Mouse (Mus musculus) mature B cell (primary cell): ENCODE data around the gene Nrxn3.

Experiments used
- in situ Hi-C: fragments of 300-500 bp; cut with MboI; formaldehyde crosslinking; loops from 2 replicates; pipeline ENCODE4 v1.14.3; 2019

The Nrxn3 gene

DNA sequence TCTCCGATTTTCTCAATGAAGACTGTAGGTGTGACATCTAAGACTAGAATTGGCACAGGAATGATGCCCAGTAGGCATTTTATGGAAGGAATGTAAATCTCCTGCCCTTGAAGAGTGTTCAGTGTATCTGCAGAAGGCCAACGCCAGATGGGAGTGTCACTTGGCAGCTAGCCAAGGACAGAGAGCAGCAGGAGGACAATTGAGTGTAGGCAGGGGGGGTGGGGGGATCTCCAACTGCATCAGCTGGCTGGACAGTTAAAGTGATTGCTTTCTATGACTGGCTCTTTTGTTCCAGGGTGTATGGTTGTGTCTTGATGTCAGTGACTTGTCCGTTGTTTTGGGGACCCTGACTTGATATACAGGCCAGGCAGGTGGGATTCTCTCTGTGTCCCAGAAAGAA lies 326.6 kb downstream of the Nrxn3 start:
- in situ Hi-C loops, result no loop called here

DNA sequence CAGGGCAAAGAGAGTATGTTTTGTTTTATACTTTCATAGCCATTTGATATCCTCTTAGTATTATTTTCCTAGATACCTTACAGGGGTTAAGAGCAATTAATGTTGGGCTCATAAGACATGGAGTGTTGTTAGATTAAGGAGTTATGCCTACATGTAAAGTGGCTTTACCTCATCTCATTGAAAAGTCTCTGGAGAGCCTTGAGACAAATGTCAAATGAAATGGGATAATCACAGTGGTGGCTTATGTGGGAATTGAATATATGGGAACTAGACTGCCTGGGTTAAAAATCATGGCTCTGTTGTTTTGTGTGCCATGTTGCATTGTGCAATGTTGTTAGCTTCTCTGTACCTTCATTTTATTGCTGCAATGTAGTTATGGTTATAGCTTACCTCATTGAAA lies 327.0 kb downstream of the Nrxn3 start:
- in situ Hi-C loops, result no loop called here

DNA sequence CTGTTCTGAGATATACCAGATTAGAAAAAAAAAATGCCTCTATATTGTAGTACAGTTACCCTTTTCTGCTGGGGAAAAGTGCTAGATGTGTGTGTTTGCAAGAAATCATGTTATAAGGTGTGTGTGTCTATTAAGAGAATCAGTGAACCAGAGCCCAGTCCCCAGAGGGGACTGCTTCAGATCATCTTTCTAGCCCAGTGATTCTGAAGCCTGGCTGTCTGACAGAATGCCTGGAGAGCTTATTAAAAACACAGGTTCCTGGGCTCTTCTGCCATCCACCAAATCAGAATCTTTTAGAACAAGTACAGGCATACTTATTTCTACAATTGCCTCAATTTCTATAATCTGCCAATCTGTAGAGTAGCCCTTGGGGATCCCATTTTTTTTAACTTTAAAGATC lies 349.8 kb downstream of the Nrxn3 start:
- in situ Hi-C loops, result no loop called here

DNA sequence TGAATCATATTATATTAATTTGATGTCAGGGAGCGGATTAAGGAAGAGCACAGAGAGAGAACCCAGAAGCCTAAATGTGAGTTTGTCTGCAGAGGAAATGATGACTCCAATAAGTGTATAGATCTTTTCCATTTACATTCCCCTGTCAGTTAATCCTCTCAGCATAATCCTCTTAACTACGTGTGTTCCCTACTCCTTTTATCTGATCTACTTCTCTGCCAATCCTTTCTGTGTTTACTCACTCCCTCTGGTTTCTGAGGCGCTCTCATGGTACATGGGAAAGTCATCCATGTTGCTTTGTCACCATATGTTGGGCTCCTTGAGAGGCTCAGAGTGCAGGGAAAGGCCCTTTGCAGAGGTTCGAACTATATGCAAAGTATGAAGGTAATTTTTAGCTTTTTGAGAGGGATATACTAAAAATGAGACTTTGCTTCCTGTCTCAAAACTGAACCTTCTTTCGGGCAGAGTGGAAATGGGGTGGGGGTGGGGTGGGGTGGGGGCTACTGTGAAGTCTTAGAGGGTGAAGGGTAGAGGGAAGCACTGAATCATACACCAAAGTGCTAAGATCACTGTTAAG lies 350.6 kb downstream of the Nrxn3 start:
- in situ Hi-C loops, result no loop called here

DNA sequence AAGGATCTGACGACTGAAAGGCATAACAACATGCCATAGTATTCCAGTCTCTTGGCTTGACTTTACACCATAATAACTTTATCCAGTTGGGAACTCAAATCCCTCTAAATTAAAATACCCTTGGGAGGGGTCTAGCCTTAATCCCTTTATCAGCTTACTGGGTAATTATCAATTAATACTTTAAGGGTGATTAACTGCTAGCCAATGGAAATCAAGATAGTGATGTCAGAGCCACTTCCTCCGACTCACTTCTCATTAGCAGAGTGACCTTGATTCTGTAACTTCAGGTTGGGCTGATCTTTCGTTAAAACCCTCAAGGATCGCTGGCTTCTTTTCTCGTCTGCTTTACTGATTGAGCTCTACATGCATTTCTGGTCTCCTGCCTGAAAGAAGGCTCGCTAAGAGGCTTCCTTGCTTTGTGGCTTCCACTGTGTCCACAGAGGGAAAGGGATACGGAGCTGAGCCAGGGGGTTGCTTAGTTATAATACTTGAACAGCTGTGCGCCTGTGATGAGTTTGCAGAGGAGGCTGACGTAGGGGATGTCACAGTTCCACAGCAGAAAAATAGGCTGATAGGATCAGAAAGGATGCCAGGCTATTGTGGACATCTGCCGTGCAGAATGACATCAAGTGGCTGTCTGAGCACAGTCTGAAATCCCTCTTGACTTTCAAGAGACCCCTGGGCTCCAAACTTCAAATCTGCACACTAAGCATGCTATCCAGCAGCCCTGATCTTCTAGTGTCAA lies 352.0 kb downstream of the Nrxn3 start:
- in situ Hi-C loops, result no loop called here

DNA sequence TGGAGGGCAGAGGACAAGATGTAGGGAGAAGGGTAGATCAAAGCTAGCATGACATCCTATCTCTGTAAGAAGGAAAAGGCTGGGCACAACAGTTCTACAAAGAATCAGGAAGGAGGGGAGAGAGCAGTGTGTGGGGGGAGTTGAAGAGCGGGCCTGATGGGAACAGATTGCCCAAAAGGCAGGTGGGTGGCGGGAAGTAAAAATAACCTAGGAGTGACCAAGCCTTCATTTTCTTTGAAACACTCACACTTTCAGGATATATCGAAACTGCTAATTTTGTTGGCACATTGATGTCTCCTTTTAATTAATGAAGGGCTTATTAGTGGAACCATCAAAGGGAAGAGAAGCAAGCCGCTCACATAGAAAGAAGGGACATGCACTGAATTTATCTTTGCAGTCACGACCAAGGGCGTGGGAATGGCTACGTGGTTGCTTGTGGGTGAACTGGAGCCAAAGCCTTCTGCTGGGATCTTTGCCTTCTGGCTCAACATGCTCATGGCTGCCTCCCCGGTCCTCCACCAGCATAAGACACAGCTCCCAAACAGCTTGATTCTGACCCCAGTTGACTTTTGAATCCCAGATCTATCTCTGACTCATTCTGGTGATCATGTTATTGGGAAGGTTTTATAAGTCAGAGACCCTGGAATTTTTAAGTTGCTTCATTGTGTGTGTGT lies 371.3 kb downstream of the Nrxn3 start:
- in situ Hi-C loops, result no loop called here

DNA sequence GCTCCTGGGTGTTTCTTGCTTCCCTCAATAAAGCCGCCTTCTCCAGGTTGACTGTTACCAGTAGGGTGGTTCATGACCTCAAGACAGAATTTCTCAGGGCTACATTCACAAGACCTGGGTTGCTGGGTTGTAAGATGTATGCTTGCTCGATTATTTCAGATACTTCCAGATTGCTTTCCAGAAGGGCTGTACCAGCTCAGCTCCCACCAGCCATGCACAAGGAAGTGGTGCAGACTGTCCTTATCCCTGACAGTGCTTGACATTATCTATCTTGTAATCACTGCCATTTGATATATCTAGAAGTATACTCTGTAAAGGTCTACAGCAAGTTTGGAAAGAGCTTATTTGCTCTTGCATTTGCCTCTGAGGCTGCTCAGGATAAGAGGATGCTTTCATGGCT lies 374.9 kb downstream of the Nrxn3 start:
- in situ Hi-C loops, result no loop called here

DNA sequence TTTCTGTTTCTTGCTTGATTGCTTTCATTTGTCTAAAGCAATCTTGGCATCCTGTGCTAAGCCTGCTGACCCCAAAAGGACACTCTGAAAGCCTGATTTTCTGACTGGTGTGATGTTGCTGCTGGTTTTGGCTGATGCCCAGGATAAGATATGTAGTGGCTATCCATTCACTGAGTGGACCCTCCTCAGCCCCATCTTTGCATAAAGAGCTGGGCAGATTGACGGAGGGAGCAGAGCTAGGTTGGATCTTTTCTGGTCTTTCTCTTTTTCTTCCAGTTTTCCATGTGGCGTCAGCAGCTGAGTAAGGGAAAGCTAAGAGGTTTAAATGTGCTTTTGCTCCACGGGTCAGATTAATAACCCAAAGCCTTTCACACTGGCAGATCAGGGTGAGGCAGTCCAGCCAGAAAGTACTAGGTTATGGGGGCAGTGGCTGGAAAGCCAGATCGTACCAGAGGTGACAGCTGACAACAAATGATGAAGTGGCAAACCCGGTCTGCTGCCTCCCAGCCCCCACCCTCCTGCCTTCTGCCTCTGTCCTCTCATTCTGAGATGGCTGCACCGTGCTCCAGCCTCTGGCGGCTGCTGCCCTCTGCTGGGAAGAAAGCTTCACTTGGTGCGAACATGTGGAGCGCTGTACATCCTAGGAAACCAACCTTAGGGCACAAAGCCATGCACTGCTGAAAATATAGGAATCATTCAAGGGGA lies 383.5 kb downstream of the Nrxn3 start:
- in situ Hi-C loops, result no loop called here

DNA sequence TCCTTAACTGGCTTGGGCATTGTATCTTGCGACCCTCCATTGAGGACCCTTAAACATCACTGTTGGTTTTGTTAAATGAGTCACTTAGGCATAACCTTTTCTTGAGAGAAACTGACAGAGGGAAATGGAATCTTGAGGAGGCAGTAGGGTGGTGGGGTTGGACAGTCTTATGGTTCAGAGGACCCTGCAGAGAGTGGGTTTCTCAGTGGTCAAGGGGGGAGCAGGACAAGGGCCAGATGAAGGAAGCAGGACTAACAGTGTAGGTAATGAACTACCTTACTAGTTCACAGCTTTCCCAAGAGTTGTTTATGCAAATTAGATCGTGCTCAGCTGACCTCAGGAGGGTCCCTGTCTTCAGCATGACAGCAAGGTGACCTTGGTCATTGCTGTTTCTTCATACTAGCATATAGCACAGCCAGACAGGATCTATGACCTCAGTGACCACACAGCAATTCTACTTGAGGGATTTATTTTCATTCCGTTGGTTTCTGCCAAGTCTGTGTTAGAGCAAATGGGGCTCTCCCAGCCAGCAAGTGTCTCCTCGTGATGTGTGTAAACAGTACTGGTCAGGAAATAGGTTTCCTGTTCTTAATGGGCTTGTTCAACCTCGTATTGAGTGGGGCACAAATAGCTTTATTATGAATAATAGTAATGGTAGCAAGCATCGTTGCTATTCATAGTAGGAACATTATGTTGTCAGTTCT lies 384.4 kb downstream of the Nrxn3 start:
- in situ Hi-C loops, result no loop called here

DNA sequence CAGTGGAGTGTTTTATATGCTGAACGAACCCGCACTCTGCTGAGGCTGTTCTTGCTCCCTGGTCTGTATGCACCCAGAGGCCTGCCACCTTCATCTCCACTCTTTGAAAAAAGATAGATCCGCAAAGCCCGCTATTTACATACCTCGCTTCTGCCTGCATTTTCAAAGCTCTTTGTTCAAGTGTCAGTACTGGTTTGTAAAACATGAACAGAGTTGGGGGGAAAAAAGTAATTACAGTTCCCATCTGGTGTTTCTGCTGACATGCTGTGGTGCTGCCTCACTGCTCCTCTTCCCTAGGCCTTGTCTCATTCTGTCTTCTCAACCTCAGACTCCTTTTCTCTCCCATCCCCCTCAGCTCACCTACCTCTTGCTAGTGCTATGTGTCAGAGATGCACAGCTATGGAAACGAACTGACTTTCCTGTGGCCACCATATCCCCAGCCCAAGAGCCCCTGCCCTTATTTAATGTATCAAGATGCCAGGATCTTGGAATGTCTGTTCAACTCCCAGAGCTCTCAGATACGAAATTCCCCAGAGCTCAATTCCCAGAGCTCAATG lies 387.2 kb downstream of the Nrxn3 start:
- in situ Hi-C loops, result no loop called here

DNA sequence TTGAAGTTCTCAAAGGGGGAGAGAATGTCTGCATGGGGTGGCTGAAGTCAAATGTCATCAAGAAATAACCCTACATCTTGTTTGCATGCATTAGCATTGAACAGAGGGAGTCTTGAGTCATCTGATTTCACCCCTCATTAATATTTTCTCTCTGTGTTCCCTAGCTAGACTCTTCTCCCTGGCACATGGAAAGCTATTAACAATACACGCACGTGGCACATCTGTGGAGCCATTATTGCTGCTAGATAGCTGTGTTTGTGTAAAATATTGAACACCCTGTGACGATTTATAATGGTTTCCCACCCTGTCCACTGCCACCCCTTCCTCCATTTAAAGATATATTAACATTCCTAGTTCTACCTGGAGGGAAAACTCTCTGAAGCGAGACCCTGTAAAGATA lies 405.9 kb downstream of the Nrxn3 start:
- in situ Hi-C loops, result no loop called here

DNA sequence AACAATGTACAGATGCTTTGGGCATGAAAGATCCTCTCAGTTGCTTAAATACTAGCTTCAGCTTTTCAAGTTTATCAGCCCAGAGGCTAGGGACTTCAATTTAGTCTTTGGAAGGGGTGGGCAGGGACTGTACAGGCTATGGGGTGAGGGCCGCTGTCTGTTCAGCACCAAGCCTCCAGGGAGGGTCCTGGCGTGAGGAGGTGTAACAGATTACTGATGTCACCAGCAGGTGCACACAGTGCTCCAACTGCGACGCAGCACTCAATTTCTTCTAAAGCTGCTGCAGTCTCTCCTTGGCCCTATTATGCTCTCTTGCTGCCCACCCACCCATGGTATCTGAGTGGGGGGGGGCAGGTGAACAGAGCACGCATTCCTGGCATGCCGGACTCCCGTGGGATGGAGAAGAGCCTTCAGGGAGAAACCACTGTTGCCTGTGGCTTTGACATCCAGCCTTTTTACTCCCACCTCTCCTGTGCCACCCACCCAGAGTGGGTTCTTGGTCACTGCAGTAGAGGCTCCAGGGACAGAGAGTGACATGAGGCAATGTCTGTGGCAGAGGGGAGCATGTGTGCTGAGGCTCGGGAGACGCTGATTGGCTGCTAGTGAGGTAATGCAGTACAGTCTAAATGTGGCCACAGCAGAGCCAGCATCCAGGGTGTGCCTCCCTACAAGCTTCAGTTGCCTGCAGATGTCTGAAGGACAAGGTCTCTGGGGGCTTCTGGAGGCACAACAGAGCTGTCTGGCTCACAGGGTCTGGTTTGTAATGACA lies 406.6 kb downstream of the Nrxn3 start:
- in situ Hi-C loops, result no loop called here

DNA sequence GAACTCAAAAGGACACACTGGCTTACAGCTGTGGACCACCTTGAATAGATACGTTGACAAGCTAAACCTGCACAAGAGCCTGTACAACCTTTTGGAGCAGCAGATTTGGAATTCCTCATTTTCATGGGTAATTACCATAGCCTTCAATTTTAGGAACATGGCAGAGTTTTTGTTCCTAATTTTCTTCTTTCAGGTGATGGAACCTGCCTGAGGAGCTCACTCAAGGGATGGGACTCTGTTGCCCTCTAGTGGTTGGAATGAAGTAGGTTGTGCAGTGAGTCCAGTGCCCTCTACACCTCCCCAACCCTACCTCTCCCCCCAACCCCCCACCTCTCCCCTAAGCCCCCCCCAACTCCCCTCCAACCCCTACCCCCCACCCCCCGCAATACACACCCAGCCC lies 411.7 kb downstream of the Nrxn3 start:
- in situ Hi-C loops, result no loop called here

DNA sequence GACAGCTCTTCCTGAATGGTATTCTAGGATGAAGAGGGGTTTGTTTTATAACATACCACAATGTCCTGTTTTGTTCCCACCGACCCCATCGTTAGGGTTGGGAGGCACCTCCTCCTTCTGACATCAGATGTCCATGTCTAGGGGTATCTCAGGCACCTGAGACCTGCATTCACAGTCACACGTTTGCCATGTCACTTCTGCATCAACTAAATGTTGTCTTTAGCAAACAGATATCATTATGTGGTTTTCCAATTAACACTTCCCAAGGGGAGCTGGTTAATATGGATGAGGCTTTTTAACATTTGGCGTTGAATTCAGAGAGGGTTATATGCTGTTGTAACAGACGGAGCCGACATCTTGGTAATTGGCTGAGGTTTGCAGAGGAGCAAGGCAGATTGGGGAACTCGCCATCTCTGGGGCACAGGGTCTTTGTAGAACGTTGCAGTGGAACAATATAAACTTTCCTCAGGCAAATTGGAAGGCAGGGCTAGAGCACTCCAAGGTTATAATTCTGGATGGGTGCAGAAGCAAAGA lies 412.2 kb downstream of the Nrxn3 start:
- in situ Hi-C loops, result no loop called here

DNA sequence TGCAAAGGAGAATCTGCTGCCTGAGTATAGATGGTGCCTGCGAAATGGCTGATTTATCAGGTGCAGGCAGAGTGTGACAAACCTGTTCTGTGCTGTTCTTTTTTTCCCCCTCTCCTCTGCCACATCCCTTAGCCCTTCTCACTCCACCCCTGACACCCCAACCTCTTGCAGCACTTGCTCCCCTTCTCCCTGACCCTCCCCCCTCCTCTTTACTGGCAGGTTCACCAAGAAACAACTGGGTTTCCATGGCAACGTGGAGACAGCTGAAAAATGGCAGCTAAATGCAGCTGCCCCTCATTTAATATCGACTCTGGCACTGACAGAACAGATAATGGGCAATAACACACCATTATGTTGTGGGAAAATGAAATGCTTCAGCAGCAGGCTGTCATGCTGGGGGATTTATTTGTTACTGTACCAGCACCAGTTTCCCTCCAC lies 426.3 kb downstream of the Nrxn3 start:
- in situ Hi-C loops, result no loop called here

DNA sequence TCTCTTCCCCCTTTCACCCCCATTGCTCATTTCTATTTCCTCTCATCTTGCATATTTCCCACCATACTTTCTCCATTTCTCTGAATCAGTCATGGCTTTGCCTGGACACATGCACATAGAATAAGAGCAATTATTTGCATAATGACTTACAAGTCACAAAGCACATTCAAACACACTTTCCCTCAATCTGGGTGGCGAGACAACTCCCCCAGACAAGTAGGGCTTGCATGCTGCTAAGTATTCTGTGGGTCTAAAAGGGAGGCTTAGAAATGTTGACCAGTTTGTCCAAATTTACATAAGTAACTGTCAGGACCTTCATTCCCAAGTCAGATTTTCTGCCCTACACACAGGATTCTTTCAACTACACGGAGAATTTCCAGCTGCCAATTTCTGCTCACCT lies 426.8 kb downstream of the Nrxn3 start:
- in situ Hi-C loops, result no loop called here

DNA sequence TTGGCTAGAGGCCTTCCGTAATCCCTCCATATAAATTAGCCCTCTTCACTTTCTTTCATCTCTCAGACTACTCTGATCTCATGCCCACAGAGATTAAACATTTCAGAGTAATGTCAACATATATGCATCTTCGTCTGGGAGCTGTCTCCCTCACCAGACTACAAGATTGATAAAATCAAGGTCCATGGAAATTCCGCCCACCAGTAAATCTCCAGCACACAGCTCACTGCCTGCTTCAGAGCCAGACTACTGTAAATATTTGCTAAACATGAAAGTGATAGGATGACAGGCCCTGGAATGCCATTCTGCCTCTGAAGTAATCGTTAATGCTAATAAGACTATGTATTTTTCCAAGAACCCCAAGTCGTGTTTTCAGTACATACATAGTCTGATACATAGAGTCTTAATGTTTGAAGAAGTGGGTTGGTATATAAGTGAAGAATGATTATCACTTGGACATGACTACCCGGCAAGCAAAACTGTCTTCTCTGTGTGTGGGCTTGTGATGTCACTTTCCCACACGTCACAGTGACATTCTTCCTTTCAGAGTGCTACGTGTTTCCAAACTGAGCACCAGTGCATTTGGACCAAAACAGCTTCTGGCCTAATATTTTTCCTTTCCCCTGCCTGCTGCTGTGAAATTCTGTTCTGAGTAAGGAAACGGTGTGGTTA lies 433.5 kb downstream of the Nrxn3 start:
- in situ Hi-C loops, result no loop called here

DNA sequence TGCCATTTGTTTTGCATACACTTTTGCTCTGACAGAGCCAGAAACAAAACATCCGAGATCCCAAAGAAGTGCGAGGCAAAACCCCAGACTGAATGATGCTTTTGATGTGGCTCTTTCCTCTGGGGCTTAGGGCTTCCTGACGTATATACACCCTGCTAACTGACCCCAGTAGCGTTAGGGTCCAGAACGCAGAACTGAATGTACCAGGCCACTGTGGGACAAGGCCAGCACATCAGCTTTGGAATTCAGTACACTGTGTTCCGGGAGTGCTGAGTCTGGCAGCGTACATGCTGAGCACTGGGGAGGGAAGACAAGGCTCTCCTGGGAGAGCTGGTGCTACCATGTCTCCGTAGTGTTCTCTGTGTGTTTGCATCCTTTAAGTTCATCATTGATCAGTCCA lies 436.7 kb downstream of the Nrxn3 start:
- in situ Hi-C loops, result no loop called here

DNA sequence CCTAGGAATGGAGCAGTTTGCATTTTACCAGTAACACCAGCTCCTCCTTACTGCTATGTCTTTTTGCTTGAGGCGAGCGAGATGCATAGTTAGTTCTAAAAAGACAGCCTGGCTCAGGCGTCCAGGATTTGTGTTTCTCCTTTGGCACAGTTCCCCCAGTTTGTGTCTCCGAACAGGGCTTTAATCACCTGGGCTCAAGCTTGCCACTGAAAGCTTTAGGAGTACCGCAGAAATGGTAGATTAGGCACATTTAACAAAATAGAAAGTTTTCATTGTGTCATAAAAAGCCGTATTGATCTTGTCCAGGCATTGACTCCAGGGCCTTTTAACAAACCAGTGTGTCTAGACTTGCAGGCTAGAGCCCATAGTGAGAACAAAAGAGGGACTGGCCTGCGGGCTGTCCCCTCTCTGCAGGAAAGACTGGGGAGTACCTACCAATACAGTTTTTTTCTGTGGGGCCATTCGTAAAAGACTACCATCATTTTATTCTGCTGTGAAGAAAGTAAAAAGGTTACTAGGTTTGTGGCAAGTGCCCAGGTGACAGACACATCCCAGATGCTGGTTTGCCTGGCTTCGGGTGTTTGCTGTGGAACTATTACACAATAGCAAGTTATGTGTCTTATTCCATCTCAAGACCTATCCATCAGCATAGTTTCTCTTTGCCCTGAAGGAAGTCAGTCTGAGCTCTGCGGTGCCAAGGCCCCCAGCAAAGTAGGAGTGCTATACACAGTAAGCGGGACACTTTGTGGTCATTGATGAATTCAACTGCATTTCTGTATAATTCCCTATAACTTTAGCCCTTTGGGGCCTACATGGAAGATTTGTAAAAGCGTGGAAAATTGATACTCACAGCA lies 451.9 kb downstream of the Nrxn3 start:
- in situ Hi-C loops, result no loop called here
